Mouse (Mus musculus): ENCODE results near the gene Mylk4. TPM values are rescaled to one million over a fixed set of nuclear protein-coding genes. Genes with fewer than 3 reads are reported as not detected.

Gene Mylk4
- total and polyA plus RNA-seq, 2 experiments from 2014 or later, result 1.6 to 2.8 TPM

DNA sequence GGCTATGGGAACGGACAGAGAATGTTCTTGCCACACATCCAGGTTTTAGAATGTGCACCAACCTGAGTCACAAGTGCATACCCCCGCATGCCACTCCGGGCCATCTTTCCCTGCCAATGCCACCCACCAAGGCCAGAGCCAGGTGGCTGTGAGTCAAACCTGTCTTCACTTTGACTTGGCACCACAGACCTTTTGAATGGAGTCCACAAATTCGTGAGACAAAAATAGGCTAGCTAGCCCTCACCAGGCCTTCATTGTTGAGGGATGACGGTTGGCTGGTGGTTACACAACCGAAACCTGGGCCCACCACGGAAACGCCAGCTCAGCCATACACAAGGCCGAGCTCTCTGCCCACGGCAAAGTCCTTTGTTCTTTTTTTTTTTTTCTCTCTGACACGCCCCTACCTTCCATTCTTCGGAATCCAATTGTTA, 103.6 kb downstream of the Mylk4 start:
- no peak overlapping the region for H3K4me3 ChIP-seq (ENCODE audit: low read depth, low read length)
- H3K9ac ChIP-seq (replicated peaks; ENCODE audit: low read depth, low read length), result no peak overlapping the region
- no peaks in the 10 kb centered on the region for H3K4me1 ChIP-seq (ENCODE audit: control insufficient read depth, insufficient read depth)
- H3K27me3 ChIP-seq (ENCODE audit: control insufficient read depth, insufficient read depth, low read length), result no peaks in the 10 kb centered on the region
- no peak for TF ChIP-seq CTCF (IDR thresholded peaks at IDR 0.05; ENCODE audit: low read depth)
- TF ChIP-seq EP300 (IDR thresholded peaks at IDR 0.05; ENCODE audit: low read depth), result no peak
- peak; percentile 56 for DNase-seq (ENCODE audit: low spot score)
- no peaks in the 10 kb centered on the region for H3K36me3 ChIP-seq (replicated peaks; ENCODE audit: control insufficient read depth, insufficient read depth, low read length)
- ATAC-seq (ENCODE audit: insufficient read depth, low read depth), result peak; percentile 64
- H3K9me3 ChIP-seq (replicated peaks; ENCODE audit: control insufficient read depth, low read length), result no peaks in the 10 kb centered on the region
- WGBS, result 44% methylated on average over 12 of the region's 12 CpGs
- H3K27ac ChIP-seq (ENCODE audit: low read depth), result no peak overlapping the region
- H3K4me2 ChIP-seq (ENCODE audit: low read depth, low read length), result no peak overlapping the region

- H3K9me3 ChIP-seq (replicated peaks; ENCODE audit: control insufficient read depth, low read length), result no peaks in the 10 kb centered on the region
- no peak for ATAC-seq (ENCODE audit: insufficient read depth, low read depth)
- WGBS, result 65% methylated on average over 5 of the region's 5 CpGs
Observed at GRCm38 (mm10) chr13:32678998-32679397, 104.8 kb downstream of the Mylk4 start.

DNA sequence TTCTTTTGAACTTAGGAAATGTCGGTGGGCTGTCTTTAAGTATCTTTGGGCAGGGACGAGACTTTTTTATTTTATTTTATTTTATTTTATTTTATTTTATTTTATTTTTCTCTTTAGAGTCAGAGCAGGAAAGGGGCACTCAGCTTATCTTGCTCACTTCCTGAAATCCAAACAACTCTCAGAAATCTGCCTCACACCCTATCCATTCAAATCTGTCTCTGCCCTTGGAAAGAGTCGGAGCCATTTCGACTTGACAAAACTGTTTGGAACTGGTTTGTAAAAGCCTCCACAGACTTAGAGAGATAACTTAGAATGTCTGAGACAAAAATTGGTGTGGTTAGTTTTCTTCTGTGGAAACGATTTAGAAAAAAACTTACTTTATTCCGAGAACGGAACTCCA, 113.0 kb downstream of the Mylk4 start:
- no peak overlapping the region for H3K4me3 ChIP-seq (ENCODE audit: low read depth, low read length)
- H3K4me1 ChIP-seq (ENCODE audit: control insufficient read depth, insufficient read depth), result no peaks in the 10 kb centered on the region
- no peak for TF ChIP-seq EP300 (IDR thresholded peaks at IDR 0.05; ENCODE audit: low read depth)
- TF ChIP-seq CTCF (IDR thresholded peaks at IDR 0.05; ENCODE audit: low read depth), result no peak
- no peak overlapping the region for H3K9ac ChIP-seq (replicated peaks; ENCODE audit: low read depth, low read length)
- WGBS, result 38% methylated on average over 7 of the region's 7 CpGs
- H3K4me2 ChIP-seq (ENCODE audit: low read depth, low read length), result peak overlapping the region; percentile 9; the same call in 1 of the 2 replicates
- no peaks in the 10 kb centered on the region for H3K9me3 ChIP-seq (replicated peaks; ENCODE audit: control insufficient read depth, low read length)
- no peak overlapping the region for H3K27ac ChIP-seq (ENCODE audit: low read depth)
- no peak for ATAC-seq (ENCODE audit: insufficient read depth, low read depth)
- H3K36me3 ChIP-seq (replicated peaks; ENCODE audit: control insufficient read depth, insufficient read depth, low read length), result no peaks in the 10 kb centered on the region
- no peaks in the 10 kb centered on the region for H3K27me3 ChIP-seq (ENCODE audit: control insufficient read depth, insufficient read depth, low read length)
- DNase-seq (ENCODE audit: low spot score), result no peak

More at GRCm38 (mm10) chr13:32678998-32679397, 104.8 kb downstream of the Mylk4 start:
- no peak overlapping the region for H3K4me2 ChIP-seq (ENCODE audit: low read depth, low read length)
- no peak for DNase-seq (ENCODE audit: low spot score)
- no peak overlapping the region for H3K27ac ChIP-seq (ENCODE audit: low read depth)
- no peaks in the 10 kb centered on the region for H3K27me3 ChIP-seq (ENCODE audit: control insufficient read depth, insufficient read depth, low read length)
- no peak for TF ChIP-seq CTCF (IDR thresholded peaks at IDR 0.05; ENCODE audit: low read depth)
- no peak for TF ChIP-seq EP300 (IDR thresholded peaks at IDR 0.05; ENCODE audit: low read depth)
- no peaks in the 10 kb centered on the region for H3K4me1 ChIP-seq (ENCODE audit: control insufficient read depth, insufficient read depth)
- no peak overlapping the region for H3K9ac ChIP-seq (replicated peaks; ENCODE audit: low read depth, low read length)
- H3K36me3 ChIP-seq (replicated peaks; ENCODE audit: control insufficient read depth, insufficient read depth, low read length), result no peaks in the 10 kb centered on the region
- no peak overlapping the region for H3K4me3 ChIP-seq (ENCODE audit: low read depth, low read length)

DNA sequence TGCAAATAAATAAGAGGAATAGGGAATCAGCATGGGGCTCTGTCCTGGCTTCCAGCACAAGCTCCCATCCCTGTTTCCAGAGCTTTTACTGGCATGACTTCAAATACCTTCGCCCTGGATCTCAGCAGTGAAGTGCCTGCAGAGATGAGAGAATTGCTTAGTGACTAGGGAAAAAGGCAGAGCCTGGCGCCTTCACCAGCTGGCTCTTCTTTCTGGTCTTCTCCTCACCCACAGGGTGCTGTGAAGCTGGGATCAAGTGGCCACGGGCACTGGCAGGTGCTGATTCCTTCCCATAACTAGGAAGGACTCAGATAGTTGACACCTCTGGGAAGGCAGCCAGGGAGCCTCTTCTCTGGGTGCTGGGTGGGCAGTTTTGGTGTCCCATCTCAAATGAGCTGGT, 115.5 kb downstream of the Mylk4 start:
- no peaks in the 10 kb centered on the region for H3K9me3 ChIP-seq (replicated peaks; ENCODE audit: control insufficient read depth, low read length)
- H3K4me1 ChIP-seq (ENCODE audit: control insufficient read depth, insufficient read depth), result no peaks in the 10 kb centered on the region
- 41% methylated on average over 3 of the region's 3 CpGs for WGBS
- H3K27ac ChIP-seq (ENCODE audit: low read depth), result no peak overlapping the region
- TF ChIP-seq EP300 (IDR thresholded peaks at IDR 0.05; ENCODE audit: low read depth), result no peak
- no peak for TF ChIP-seq CTCF (IDR thresholded peaks at IDR 0.05; ENCODE audit: low read depth)
- H3K4me3 ChIP-seq (ENCODE audit: low read depth, low read length), result no peak overlapping the region
- DNase-seq (ENCODE audit: low spot score) (no peak), ATAC-seq (ENCODE audit: insufficient read depth, low read depth) (no peak)
- no peaks in the 10 kb centered on the region for H3K36me3 ChIP-seq (replicated peaks; ENCODE audit: control insufficient read depth, insufficient read depth, low read length)
- H3K27me3 ChIP-seq (ENCODE audit: control insufficient read depth, insufficient read depth, low read length), result no peaks in the 10 kb centered on the region
- no peak overlapping the region for H3K4me2 ChIP-seq (ENCODE audit: low read depth, low read length)
- H3K9ac ChIP-seq (replicated peaks; ENCODE audit: low read depth, low read length), result no peak overlapping the region

- Histone ChIP-seq H3K4me1 (ENCODE audit: control insufficient read depth, insufficient read depth) (no peaks in the 10 kb centered on the region), H3K9ac (replicated peaks; ENCODE audit: low read depth, low read length) (no peak overlapping the region), H3K4me2 (ENCODE audit: low read depth, low read length) (no peak overlapping the region), H3K27me3 (ENCODE audit: control insufficient read depth, insufficient read depth, low read length) (no peaks in the 10 kb centered on the region), H3K27ac (ENCODE audit: low read depth) (no peak overlapping the region), H3K36me3 (replicated peaks; ENCODE audit: control insufficient read depth, insufficient read depth, low read length) (no peaks in the 10 kb centered on the region), H3K9me3 (replicated peaks; ENCODE audit: control insufficient read depth, low read length) (no peaks in the 10 kb centered on the region), H3K4me3 (ENCODE audit: low read depth, low read length) (no peak overlapping the region)
- ATAC-seq (ENCODE audit: insufficient read depth, low read depth), result no peak
- WGBS, result 81% methylated on average over 4 of the region's 4 CpGs
- no peak for DNase-seq (ENCODE audit: low spot score)
- TF ChIP-seq CTCF (IDR thresholded peaks at IDR 0.05; ENCODE audit: low read depth) (no peak), EP300 (IDR thresholded peaks at IDR 0.05; ENCODE audit: low read depth) (no peak)
Observed at GRCm38 (mm10) chr13:32667386-32667785, 116.4 kb downstream of the Mylk4 start.

GRCm38 (mm10) chr13:32662041-32662440, 121.7 kb downstream of the Mylk4 start:
- 79% methylated on average over 3 of the region's 3 CpGs for WGBS
- no peaks in the 10 kb centered on the region for H3K9me3 ChIP-seq (replicated peaks; ENCODE audit: control insufficient read depth, low read length)
- no peak overlapping the region for H3K4me3 ChIP-seq (ENCODE audit: low read depth, low read length)
- no peaks in the 10 kb centered on the region for H3K27me3 ChIP-seq (ENCODE audit: control insufficient read depth, insufficient read depth, low read length)
- no peak overlapping the region for H3K4me2 ChIP-seq (ENCODE audit: low read depth, low read length)
- DNase-seq (ENCODE audit: low spot score), result no peak
- H3K4me1 ChIP-seq (ENCODE audit: control insufficient read depth, insufficient read depth), result no peaks in the 10 kb centered on the region
- ATAC-seq (ENCODE audit: insufficient read depth, low read depth), result no peak
- H3K36me3 ChIP-seq (replicated peaks; ENCODE audit: control insufficient read depth, insufficient read depth, low read length), result no peaks in the 10 kb centered on the region
- H3K9ac ChIP-seq (replicated peaks; ENCODE audit: low read depth, low read length), result no peak overlapping the region
- TF ChIP-seq EP300 (IDR thresholded peaks at IDR 0.05; ENCODE audit: low read depth) (no peak), CTCF (IDR thresholded peaks at IDR 0.05; ENCODE audit: low read depth) (peak; percentile 45)
- no peak overlapping the region for H3K27ac ChIP-seq (ENCODE audit: low read depth)
